Mouse (Mus musculus) heart, embryonic 14.5 days (tissue): ENCODE data around the gene Slc25a33. TPM values are rescaled to one million over a fixed set of nuclear protein-coding genes. Genes with fewer than 3 reads are reported as not detected.
"Not testable (repeated sequence)": the region's sequence is repeated elsewhere in the genome, so short reads cannot be mapped to it uniquely, and the experiment has no call there.

ENCODE experiments used
- ATAC-seq: fragments of 200-750 bp; cut with Nextera tagmentation; 2 replicates; pipeline ENCODE4 v1.8.0; 2017; ENCODE audit warnings: low read depth, moderate TSS enrichment; ENCODE audit not compliant: insufficient number of reproducible peaks, insufficient read depth, low FRiP score
- H3K27ac ChIP-seq, 2 experiments: fragments of 200-500 bp in 1 of 2; fragments of 300-500 bp in 1 of 2; sonication (generic) in 1 of 2; replicated peaks in 1 of 2; 2 replicates each; pipeline ENCODE4 v1.5.1; 2012 to 2014; ENCODE audit warnings: low read depth in 2 of 2, low read length in 2 of 2, control low read depth in 1 of 2, mild to moderate bottlenecking in 1 of 2, mixed read lengths in 1 of 2; ENCODE audit not compliant: control insufficient read depth in 1 of 2, insufficient read depth in 1 of 2
- H3K27me3 ChIP-seq: fragments of 300-500 bp; sonication (generic); 2 replicates; pipeline ENCODE4 v1.6.1; 2014; ENCODE audit warnings: mild to moderate bottlenecking, low read length, control low read depth; ENCODE audit not compliant: control insufficient read depth, insufficient read depth
- H3K36me3 ChIP-seq: fragments of 300-500 bp; sonication (generic); 2 replicates; pipeline ENCODE4 v1.6.1; 2014; ENCODE audit warnings: mild to moderate bottlenecking, control low read depth, low read length, mixed read lengths; ENCODE audit not compliant: control insufficient read depth, insufficient read depth
- H3K4me1 ChIP-seq, 2 experiments: fragments of 200-500 bp in 1 of 2; fragments of 300-500 bp in 1 of 2; sonication (generic) in 1 of 2; 2 replicates each; pipeline ENCODE4 v1.6.1; 2012 to 2014; ENCODE audit warnings: low read length in 2 of 2, control low read depth in 1 of 2, mixed read lengths in 1 of 2; ENCODE audit not compliant: control insufficient read depth in 2 of 2, insufficient read depth in 2 of 2
- H3K4me2 ChIP-seq: fragments of 300-500 bp; sonication (generic); 2 replicates; pipeline ENCODE4 v1.6.1; 2014; ENCODE audit warnings: mild to moderate bottlenecking, low read length
- H3K4me3 ChIP-seq, 2 experiments: fragments of 200-500 bp in 1 of 2; fragments of 300-500 bp in 1 of 2; sonication (generic) in 1 of 2; 2 replicates each; pipeline ENCODE4 v1.5.1; 2012 to 2014; ENCODE audit warnings: low read length in 2 of 2, mild to moderate bottlenecking in 2 of 2, control low read depth in 1 of 2, low read depth in 1 of 2, moderate library complexity in 1 of 2; ENCODE audit not compliant: control insufficient read depth in 1 of 2, insufficient read depth in 1 of 2
- H3K9ac ChIP-seq: fragments of 300-500 bp; sonication (generic); 2 replicates; pipeline ENCODE4 v1.6.1; 2014; ENCODE audit warnings: mild to moderate bottlenecking, low read length
- H3K9me3 ChIP-seq: fragments of 300-500 bp; sonication (generic); 2 replicates; pipeline ENCODE4 v1.6.1; 2016; ENCODE audit warnings: low read length, control low read depth; ENCODE audit not compliant: control insufficient read depth
- WGBS: fragments of 180-500 bp; shearing (Covaris S2); extraction: QIAGEN DNeasy Blood & Tissue Kit; methylation state at CpG from one replicate; pipeline ENCODE4 v1.1.7; 2014; 5-methylcytosine and 5-hydroxymethylcytosine counted together
- polyA plus RNA-seq: library from polyadenylated mRNA; unstranded; fragments of >200 nt; fragmentation: Nextera tagmentation; extraction: Ambion mirVana; gene quantifications from 2 replicates; pipeline ENCODE4 v1.2.1, GENCODE M21; 2014

Gene Slc25a33
- polyA plus RNA-seq, 1 experiment from 2014 or later: 5.9 TPM

DNA sequence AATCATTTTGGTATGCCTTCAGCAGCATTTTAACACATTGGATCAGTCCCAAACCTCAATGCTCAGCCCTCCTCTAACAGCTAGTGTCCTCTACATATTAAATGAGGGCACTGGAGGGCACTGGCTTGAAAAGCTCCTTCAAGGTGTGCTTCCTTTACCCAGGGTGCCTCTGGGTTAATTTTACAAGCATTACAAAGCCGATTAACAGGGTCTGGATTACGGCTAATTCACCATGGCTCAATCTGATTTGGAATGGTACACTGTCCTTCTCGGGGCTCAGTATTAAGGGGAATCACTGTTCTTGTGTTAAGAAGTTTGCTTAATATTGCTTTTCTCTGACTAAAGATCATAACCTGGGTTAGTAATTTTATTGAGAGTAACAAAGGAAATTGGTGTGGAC is 21.2 kb downstream of the Slc25a33 start:
- 74% methylated on average over 3 of the region's 3 CpGs for WGBS
- no peaks in the 10 kb centered on the region for H3K27me3 ChIP-seq
- ATAC-seq: no peak
- H3K4me2 ChIP-seq: no peak overlapping the region
- H3K36me3 ChIP-seq: 0 out of 2 replicates have a peak, but pooled peaks cover 8% of the 10 kb centered on the region
- H3K9me3 ChIP-seq: no peaks in the 10 kb centered on the region
- H3K4me3 ChIP-seq: no peak overlapping the region
- H3K27ac ChIP-seq: no peak overlapping the region
- H3K4me1 ChIP-seq: peaks cover 0 to 3% of the 10 kb centered on the region in 2 experiments; a peak in 1 of 4 replicates
- no peak overlapping the region for H3K9ac ChIP-seq

DNA sequence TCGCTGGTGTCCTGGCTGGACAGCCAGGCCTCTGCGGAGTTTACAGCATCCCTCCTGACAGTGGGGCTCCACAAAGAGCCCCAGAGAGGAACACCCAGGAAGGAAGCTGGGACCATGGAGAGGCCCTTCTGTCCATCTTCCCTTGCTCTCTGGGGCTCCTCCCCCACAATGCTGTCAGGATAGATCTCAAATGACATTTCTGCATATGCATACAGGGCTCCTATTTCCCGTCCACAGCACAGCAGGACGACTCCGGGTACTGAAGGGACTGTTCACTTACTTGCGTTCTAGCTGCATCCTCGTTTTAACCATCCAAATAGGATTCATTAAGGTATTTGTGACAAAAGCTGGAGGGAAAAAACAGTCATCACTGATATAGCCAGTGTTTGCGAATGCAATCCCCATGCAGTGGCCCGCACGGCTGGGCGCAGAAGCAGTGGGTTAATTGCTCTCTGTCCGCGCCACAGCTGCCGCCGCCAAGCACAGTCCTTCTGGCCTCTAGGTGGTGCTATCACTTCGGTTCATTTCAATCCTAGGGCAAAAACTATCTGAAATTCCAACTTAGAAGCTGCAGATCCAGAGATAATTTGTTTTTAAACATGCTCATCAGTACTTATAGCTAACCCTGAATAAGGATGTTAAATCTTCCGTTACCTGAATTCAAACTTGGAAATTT is 21.8 kb downstream of the Slc25a33 start:
- no peak overlapping the region for H3K27ac ChIP-seq
- H3K9ac ChIP-seq: no peak overlapping the region
- H3K4me3 ChIP-seq: no peak overlapping the region
- no peaks in the 10 kb centered on the region for H3K27me3 ChIP-seq
- H3K4me1 ChIP-seq: peaks cover 0 to 3% of the 10 kb centered on the region in 2 experiments; a peak in 1 of 4 replicates
- no peaks in the 10 kb centered on the region for H3K9me3 ChIP-seq
- H3K36me3 ChIP-seq: 0 out of 2 replicates have a peak, but pooled peaks cover 8% of the 10 kb centered on the region
- 36% methylated on average over 17 of the region's 17 CpGs for WGBS
- H3K4me2 ChIP-seq: no peak overlapping the region
- no peak for ATAC-seq

- 0 out of 2 replicates have a peak, but pooled peaks cover 7% of the 10 kb centered on the region for H3K36me3 ChIP-seq
- H3K27ac ChIP-seq: no peak overlapping the region
- WGBS: 39% methylated on average over 5 of the region's 5 CpGs
- ATAC-seq: no peak
- H3K27me3 ChIP-seq: no peaks in the 10 kb centered on the region
- H3K4me3 ChIP-seq: no peak overlapping the region
- no peak overlapping the region for H3K4me2 ChIP-seq
- H3K4me1 ChIP-seq: peaks cover 0 to 3% of the 10 kb centered on the region in 2 experiments; a peak in 1 of 4 replicates
- no peak overlapping the region for H3K9ac ChIP-seq
- H3K9me3 ChIP-seq: no peaks in the 10 kb centered on the region
Measured at GRCm38 (mm10) chr4:149750671-149751070, 23.4 kb downstream of the Slc25a33 start.

- H3K36me3 ChIP-seq, H3K27me3 ChIP-seq, ATAC-seq, H3K9me3 ChIP-seq, H3K4me2 ChIP-seq, H3K4me1 ChIP-seq, H3K27ac ChIP-seq, H3K4me3 ChIP-seq, H3K9ac ChIP-seq: not testable (repeated sequence)
- WGBS: 92% methylated on average over 3 of the region's 3 CpGs
Measured at GRCm38 (mm10) chr4:149749663-149750015, 24.4 kb downstream of the Slc25a33 start.

DNA sequence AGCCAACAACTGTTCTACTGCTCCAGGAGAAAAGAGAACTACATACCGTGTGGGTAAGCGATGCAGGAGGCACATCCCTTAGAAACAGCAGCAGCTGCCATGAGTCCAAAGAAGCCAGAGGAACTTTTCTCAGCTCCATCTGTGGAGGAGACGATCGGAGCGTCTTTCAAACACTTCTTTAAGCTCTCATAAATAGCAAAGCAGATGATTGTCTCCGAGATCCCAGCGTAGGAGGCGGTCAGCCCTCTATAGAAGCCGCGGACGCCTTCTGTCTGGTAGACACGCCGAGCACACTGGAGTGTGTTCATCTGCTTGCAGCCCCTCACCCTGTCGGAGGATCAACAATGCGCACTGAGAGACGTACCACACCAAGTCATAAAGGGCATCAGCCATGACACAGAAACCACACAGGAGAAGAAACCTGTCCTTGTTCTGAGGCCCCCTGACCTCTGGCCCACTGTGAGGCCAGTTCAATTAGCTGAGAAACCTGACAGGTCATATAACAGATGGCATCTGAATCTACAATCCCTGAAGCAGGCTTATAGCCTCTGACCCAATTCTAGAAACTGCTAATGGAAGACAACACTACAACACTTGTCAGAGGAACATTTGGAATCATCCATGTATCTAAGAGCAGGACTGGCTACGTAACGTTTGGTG is 24.9 kb downstream of the Slc25a33 start:
- Histone ChIP-seq H3K27ac (no peak overlapping the region), H3K36me3 (peaks cover 8% of the 10 kb centered on the region; the same call in 1 of the 2 replicates), H3K27me3 (no peaks in the 10 kb centered on the region), H3K9me3 (no peaks in the 10 kb centered on the region), H3K4me3 (no peak overlapping the region), H3K4me2 (no peak overlapping the region), H3K9ac (no peak overlapping the region), H3K4me1 (peaks cover 0 to 3% of the 10 kb centered on the region in 2 experiments; a peak in 1 of 4 replicates)
- WGBS: 92% methylated on average over 18 of the region's 18 CpGs
- ATAC-seq: no peak

DNA sequence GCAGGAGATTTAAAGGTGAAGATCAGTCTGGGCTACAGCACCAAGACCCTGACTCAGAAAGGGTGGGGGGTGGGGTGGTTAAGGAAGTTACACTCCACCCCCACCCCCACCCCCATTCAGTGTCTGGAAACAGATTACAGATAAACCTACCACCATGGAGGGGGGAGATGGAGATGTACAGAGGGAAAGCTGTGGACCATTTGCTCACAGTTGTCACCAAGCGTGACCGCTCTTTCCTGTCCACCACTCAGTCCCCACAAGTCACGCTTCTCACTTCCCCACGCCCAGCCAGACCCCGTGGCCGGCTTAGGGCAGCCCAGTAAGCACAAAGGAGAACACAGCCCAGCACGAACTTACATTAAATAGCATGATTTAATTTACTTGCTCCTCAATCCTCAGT is 30.0 kb downstream of the Slc25a33 start:
- Histone ChIP-seq H3K27ac (no peak overlapping the region), H3K9ac (no peak overlapping the region), H3K36me3 (peaks cover 15% of the 10 kb centered on the region; the same call in 1 of the 2 replicates), H3K4me1 (no peaks in the 10 kb centered on the region), H3K4me3 (no peak overlapping the region), H3K4me2 (no peak overlapping the region), H3K27me3 (no peaks in the 10 kb centered on the region), H3K9me3 (no peaks in the 10 kb centered on the region)
- no peak for ATAC-seq
- 70% methylated on average over 7 of the region's 7 CpGs for WGBS

DNA sequence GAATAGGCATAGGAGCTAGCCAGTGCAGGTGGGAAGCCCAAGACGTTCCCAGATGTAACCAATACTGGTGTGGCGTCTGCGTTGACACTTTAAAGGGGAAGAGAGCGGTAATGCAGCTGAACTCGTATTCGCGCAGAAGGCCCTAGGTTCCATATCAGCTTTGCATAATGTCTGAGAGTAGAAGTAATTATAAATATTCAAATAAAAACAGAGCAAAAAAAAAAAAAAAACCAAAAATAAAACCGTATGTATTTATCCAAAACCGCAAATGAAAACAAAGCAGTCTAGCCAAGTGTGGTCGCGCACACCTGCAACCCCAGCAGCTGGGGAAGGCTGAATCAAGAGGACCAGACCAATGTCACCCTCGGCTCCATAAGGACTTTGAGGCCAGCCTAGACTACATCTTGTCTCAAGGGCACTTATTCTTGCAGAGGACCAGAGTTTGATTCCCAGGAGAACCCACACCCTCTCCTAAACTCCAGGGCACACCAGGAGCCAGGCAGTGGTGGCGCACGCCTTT is 32.0 kb downstream of the Slc25a33 start:
- H3K27me3 ChIP-seq: no peaks in the 10 kb centered on the region
- no peak for ATAC-seq
- H3K4me2 ChIP-seq: no peak overlapping the region
- no peak overlapping the region for H3K9ac ChIP-seq
- peaks cover 10% of the 10 kb centered on the region; the same call in 1 of the 2 replicates for H3K36me3 ChIP-seq
- H3K27ac ChIP-seq: no peak overlapping the region
- peaks cover under 1 to 2% of the 10 kb centered on the region in 2 experiments; a peak in 3 of 4 replicates for H3K4me1 ChIP-seq
- no peaks in the 10 kb centered on the region for H3K9me3 ChIP-seq
- H3K4me3 ChIP-seq: no peak overlapping the region
- WGBS: 95% methylated on average over 14 of the region's 14 CpGs
